Mouse (Mus musculus) lung, adult 2 months (tissue): Measurements from ENCODE around the gene Dmwd.

Experiments
- CTCF ChIP-seq: fragments of 200-500 bp; IDR thresholded peaks from 2 replicates; pipeline ENCODE4 v1.5.1; 2011; ENCODE audit warnings: mild to moderate bottlenecking, low read length, control low read depth; ENCODE audit not compliant: insufficient read depth
- POLR2A ChIP-seq: fragments of 200-500 bp; IDR thresholded peaks from 2 replicates; pipeline ENCODE4 v1.6.1; 2011; ENCODE audit warnings: low read depth, mild to moderate bottlenecking, control low read depth, low read length, borderline replicate concordance; ENCODE audit errors: extremely low read depth

GRCm38 (mm10) chr7:19044616-19045015 is 31.4 kb upstream of the Dmwd start:
- TF ChIP-seq CTCF, result no peak
- TF ChIP-seq POLR2A, result no peak
